Mouse (Mus musculus) urinary bladder, adult 18-20 months (tissue): ENCODE data around the gene Ace.

Experiments
- DNase-seq, 2 experiments: peaks; one replicate each; pipeline ENCODE4 v3.0.0; 2022; ENCODE audit warnings: low spot score in 2 of 2, mixed read lengths in 2 of 2

The Ace gene

GRCm38 (mm10) chr11:105967741-105968574 is at the start of gene Ace:
Ace (plus strand) TSS chr11:105967945.
- DNase-seq = peak in 1 of 2 experiments; percentile 28

GRCm38 (mm10) chr11:105920098-105920785 is 47.5 kb upstream of the Ace start:
- no peak for DNase-seq

- DNase-seq = no peak
Observed at GRCm38 (mm10) chr11:105920836-105921235, 46.9 kb upstream of the Ace start.

- no peak for DNase-seq
Observed at GRCm38 (mm10) chr11:105921275-105921674, 46.5 kb upstream of the Ace start.

- no peak for DNase-seq
Observed at GRCm38 (mm10) chr11:105922769-105923663, 44.7 kb upstream of the Ace start.

GRCm38 (mm10) chr11:105927065-105928030 is 40.4 kb upstream of the Ace start:
- DNase-seq = peak; percentile 46 to 47

GRCm38 (mm10) chr11:105928171-105928570 is 39.6 kb upstream of the Ace start:
- DNase-seq = no peak

- DNase-seq = no peak
Observed at GRCm38 (mm10) chr11:105931380-105931779, 36.4 kb upstream of the Ace start.

- no peak for DNase-seq
Observed at GRCm38 (mm10) chr11:105933746-105934145, 34.0 kb upstream of the Ace start.

- peak; percentile 20 to 35 for DNase-seq
Observed at GRCm38 (mm10) chr11:105934303-105934711, 33.4 kb upstream of the Ace start.

- DNase-seq = no peak
Observed at GRCm38 (mm10) chr11:105934816-105935215, 32.9 kb upstream of the Ace start.

- no peak for DNase-seq
Observed at GRCm38 (mm10) chr11:105935496-105935895, 32.2 kb upstream of the Ace start.

GRCm38 (mm10) chr11:105936200-105936599 is 31.5 kb upstream of the Ace start:
- peak in 1 of 2 experiments; percentile 35 for DNase-seq

GRCm38 (mm10) chr11:105936974-105937373 is 30.8 kb upstream of the Ace start:
- DNase-seq = no peak

- DNase-seq = no peak
Observed at GRCm38 (mm10) chr11:105938771-105939170, 29.0 kb upstream of the Ace start.

GRCm38 (mm10) chr11:105941973-105942372 is 25.8 kb upstream of the Ace start:
- no peak for DNase-seq

GRCm38 (mm10) chr11:105943133-105944102 is 24.3 kb upstream of the Ace start:
- peak in 1 of 2 experiments; percentile 45 for DNase-seq

- DNase-seq = peak; percentile 49 to 73
Observed at GRCm38 (mm10) chr11:105944126-105944621, 23.6 kb upstream of the Ace start.
